ENCODE assay signal across 15 mouse cellular contexts in the genomic region with DNA sequence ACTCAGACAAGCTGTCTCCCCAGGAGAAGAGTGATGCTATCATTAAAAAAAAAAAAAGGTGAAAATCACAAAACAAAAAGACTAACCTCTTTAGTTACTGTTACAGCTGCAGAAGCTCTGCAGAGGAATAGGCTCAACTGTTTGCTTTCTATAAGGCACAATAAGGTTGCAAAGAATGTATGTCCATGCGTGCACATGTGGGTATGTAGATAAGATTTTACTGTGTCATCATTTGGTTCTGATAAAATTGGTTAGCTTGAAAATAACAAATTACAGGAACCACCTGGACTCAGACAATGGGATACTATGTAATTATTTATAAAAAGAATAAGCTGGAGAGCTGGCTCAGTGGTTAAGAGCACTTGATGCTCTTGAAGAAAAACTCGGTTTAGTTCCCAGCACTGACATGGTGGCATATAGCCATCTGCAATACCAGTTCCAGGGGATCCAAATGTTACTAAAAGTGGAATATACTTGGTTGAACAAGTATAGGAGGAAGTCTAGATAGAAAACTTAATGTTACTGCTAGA.
"Had no signal": no experiment of that assay in that cellular context is flagged by ENCODE, and none has a peak within 500 bp of the region (broad histone marks: within the 10 kb centered on the region; RNA-seq: fewer than 3 reads in every experiment).

No protein-coding gene starts in this region.

- H3K4me1 ChIP-seq: liver, embryonic 15.5 days; lung, embryonic 15.5 days; midbrain, embryonic 10.5 days; midbrain, embryonic 12.5 days; neural tube, embryonic 12.5 days; stomach, embryonic 15.5 days had no signal

- H3K9ac ChIP-seq: liver, embryonic 12.5 days; liver, embryonic 15.5 days; liver, postnatal 0 days; lung, embryonic 15.5 days; midbrain, embryonic 12.5 days; neural tube, embryonic 12.5 days; stomach, embryonic 15.5 days had no signal

- H3K36me3 ChIP-seq: liver, embryonic 12.5 days; liver, embryonic 15.5 days; lung, embryonic 15.5 days; midbrain, embryonic 10.5 days; midbrain, embryonic 12.5 days; neural tube, embryonic 12.5 days; stomach, embryonic 15.5 days had no signal

- H3K4me3 ChIP-seq: liver, embryonic 12.5 days; liver, embryonic 15.5 days; lung, embryonic 15.5 days; midbrain, embryonic 10.5 days; midbrain, embryonic 12.5 days; neural tube, embryonic 12.5 days; stomach, embryonic 15.5 days had no signal

- H3K9me3 ChIP-seq: liver, embryonic 12.5 days; liver, embryonic 15.5 days; lung, embryonic 15.5 days; midbrain, embryonic 10.5 days; midbrain, embryonic 12.5 days; neural tube, embryonic 12.5 days; stomach, embryonic 15.5 days had no signal

- DNase-seq: liver, postnatal 0 days; lung, adult 2 months; lung, postnatal 14 days; midbrain, embryonic 14.5 days; right cerebral cortex, postnatal 14 days had no signal

- H3K4me2 ChIP-seq: liver, embryonic 12.5 days; liver, embryonic 15.5 days; lung, embryonic 15.5 days; midbrain, embryonic 12.5 days; neural tube, embryonic 12.5 days; stomach, embryonic 15.5 days had no signal

- ATAC-seq: liver, embryonic 12.5 days; liver, postnatal 0 days; midbrain, embryonic 16.5 days had no signal

- H3K27me3 ChIP-seq: liver, embryonic 15.5 days; lung, embryonic 15.5 days; midbrain, embryonic 12.5 days; neural tube, embryonic 12.5 days; stomach, embryonic 15.5 days had no signal

- H3K27ac ChIP-seq: liver, embryonic 12.5 days; liver, embryonic 15.5 days; lung, embryonic 15.5 days; macrophage; midbrain, embryonic 10.5 days; midbrain, embryonic 12.5 days; neural tube, embryonic 12.5 days; stomach, embryonic 15.5 days; stomach, postnatal 0 days had no signal
